In genomic region chr17:29460119-29460505, GRCm38 (mm10) we compare ENCODE assay signal across 8 mouse cellular contexts. TPM values are rescaled to one million over a fixed set of nuclear protein-coding genes. Genes with fewer than 3 reads are reported as not detected.
DNase-seq lines count a peak whose midpoint lies in the region; ATAC-seq and TF ChIP-seq lines count a peak whose summit lies in the region.

No protein-coding gene starts in this region.

- 11% methylated on average over 5 of the region's 5 CpGs for WGBS in lung, embryonic 16.5 days
- WGBS in lung, adult 2 months: 20% methylated on average over 5 of the region's 5 CpGs
- WGBS in forebrain, embryonic 14.5 days: 26% methylated on average over 5 of the region's 5 CpGs
- WGBS in liver, embryonic 11.5 days: 27% methylated on average over 5 of the region's 5 CpGs
- 33% methylated on average over 5 of the region's 5 CpGs for WGBS in stomach, embryonic 16.5 days

- peak overlapping the region; percentile 57 for H3K4me2 ChIP-seq in lung, embryonic 16.5 days (ENCODE audit: low read depth, low read length)
- H3K4me2 ChIP-seq in forebrain, embryonic 14.5 days (ENCODE audit: low read length): 0 out of 2 replicates have a peak overlapping the region, but pooled peaks have one; percentile 43
- peak overlapping the region; percentile 49; the same call in 1 of the 2 replicates for H3K4me2 ChIP-seq in liver, embryonic 11.5 days
- 0 out of 2 replicates have a peak overlapping the region, but pooled peaks have one; percentile 44 for H3K4me2 ChIP-seq in stomach, embryonic 16.5 days (ENCODE audit: low read depth, low read length)

- H3K9ac ChIP-seq in lung, embryonic 16.5 days (ENCODE audit: low read length): peak overlapping the region; percentile 58
- H3K9ac ChIP-seq in forebrain, embryonic 14.5 days (ENCODE audit: low read length): peak overlapping the region; percentile 33; the same call in 1 of the 2 replicates
- H3K9ac ChIP-seq in liver, embryonic 11.5 days (ENCODE audit: low read depth, low read length): no peak overlapping the region; the same call in 1 of the 2 replicates
- no peak overlapping the region for H3K9ac ChIP-seq in stomach, embryonic 16.5 days (ENCODE audit: low read length)

- H3K27ac ChIP-seq in lung, embryonic 16.5 days (ENCODE audit: low read length): peak overlapping the region; percentile 93
- no peak overlapping the region for H3K27ac ChIP-seq in forebrain, embryonic 14.5 days (ENCODE audit: low read depth, low read length)
- H3K27ac ChIP-seq in liver, embryonic 11.5 days (ENCODE audit: low read depth, low read length): peak overlapping the region; percentile 59
- peak overlapping the region; percentile 10; the same call in 1 of the 2 replicates for H3K27ac ChIP-seq in stomach, embryonic 16.5 days (ENCODE audit: low read length)

- no peak for TF ChIP-seq CTCF in lung, adult 2 months (IDR thresholded peaks at IDR 0.05; ENCODE audit: insufficient read depth, low read length)

- no peaks in the 10 kb centered on the region for H3K9me3 ChIP-seq in lung, embryonic 16.5 days (ENCODE audit: control insufficient read depth, low read length)
- H3K9me3 ChIP-seq in forebrain, embryonic 14.5 days (replicated peaks; ENCODE audit: control insufficient read depth, low read length): no peaks in the 10 kb centered on the region
- H3K9me3 ChIP-seq in liver, embryonic 11.5 days (ENCODE audit: control insufficient read depth, low read length): no peaks in the 10 kb centered on the region
- no peaks in the 10 kb centered on the region for H3K9me3 ChIP-seq in stomach, embryonic 16.5 days (replicated peaks; ENCODE audit: control insufficient read depth, low read length)

- DNase-seq in lung, adult 2 months: no peak
- DNase-seq in forebrain, embryonic 14.5 days (ENCODE audit: low spot score): no peak
- no peak for DNase-seq in liver, embryonic 11.5 days (ENCODE audit: low spot score)
- DNase-seq in testis, postnatal 10 days (ENCODE audit: low spot score): no peak
- no peak for DNase-seq in retina, postnatal 1 day
- no peak for DNase-seq in embryo, embryonic 11 days

- no peaks in the 10 kb centered on the region for H3K36me3 ChIP-seq in lung, embryonic 16.5 days (ENCODE audit: control insufficient read depth, insufficient read depth, low read length)
- no peaks in the 10 kb centered on the region for H3K36me3 ChIP-seq in forebrain, embryonic 14.5 days (ENCODE audit: control insufficient read depth, insufficient read depth, low read length)
- H3K36me3 ChIP-seq in liver, embryonic 11.5 days (ENCODE audit: control insufficient read depth, insufficient read depth, low read length): no peaks in the 10 kb centered on the region
- no peaks in the 10 kb centered on the region for H3K36me3 ChIP-seq in stomach, embryonic 16.5 days (ENCODE audit: control insufficient read depth, insufficient read depth, low read length)

- peak; percentile 45 for ATAC-seq in lung, embryonic 16.5 days (ENCODE audit: low read depth)
- no peak for ATAC-seq in forebrain, embryonic 14.5 days
- ATAC-seq in liver, embryonic 11.5 days (replicated peaks; ENCODE audit: low FRiP score): no peak
- no peak for ATAC-seq in stomach, embryonic 16.5 days (ENCODE audit: insufficient read depth, low FRiP score)

- TF ChIP-seq POLR2A in lung, adult 2 months (IDR thresholded peaks at IDR 0.05; ENCODE audit: borderline replicate concordance, extremely low read depth, low read depth, low read length): no peak

- no peaks in the 10 kb centered on the region for H3K27me3 ChIP-seq in lung, embryonic 16.5 days (ENCODE audit: control insufficient read depth, insufficient read depth, low read depth, low read length)
- H3K27me3 ChIP-seq in forebrain, embryonic 14.5 days (replicated peaks; ENCODE audit: control insufficient read depth, insufficient read depth, low read length): no peaks in the 10 kb centered on the region
- peaks cover 42% of the 10 kb centered on the region for H3K27me3 ChIP-seq in liver, embryonic 11.5 days (replicated peaks; ENCODE audit: control insufficient read depth, insufficient read depth, low read length)
- no peaks in the 10 kb centered on the region for H3K27me3 ChIP-seq in stomach, embryonic 16.5 days (ENCODE audit: control insufficient read depth, insufficient read depth, low read length)

- H3K4me1 ChIP-seq in lung, embryonic 16.5 days (replicated peaks; ENCODE audit: control insufficient read depth, insufficient read depth, low read length): peaks cover 48% of the 10 kb centered on the region
- H3K4me1 ChIP-seq in lung, adult 2 months (ENCODE audit: control insufficient read depth, insufficient read depth, low read length): peaks cover 15% of the 10 kb centered on the region
- peaks cover 36% of the 10 kb centered on the region for H3K4me1 ChIP-seq in forebrain, embryonic 14.5 days (ENCODE audit: control insufficient read depth, insufficient read depth, low read length)
- H3K4me1 ChIP-seq in liver, embryonic 11.5 days (replicated peaks; ENCODE audit: control insufficient read depth, insufficient read depth, low read length): peaks cover 32% of the 10 kb centered on the region
- peaks cover 24% of the 10 kb centered on the region for H3K4me1 ChIP-seq in stomach, embryonic 16.5 days (ENCODE audit: control insufficient read depth, insufficient read depth, low read length)

- H3K4me3 ChIP-seq in lung, embryonic 16.5 days (ENCODE audit: low read length): no peak overlapping the region
- H3K4me3 ChIP-seq in lung, adult 2 months (replicated peaks; ENCODE audit: extremely low read depth, low read depth, low read length): no peak overlapping the region
- no peak overlapping the region for H3K4me3 ChIP-seq in forebrain, embryonic 14.5 days (ENCODE audit: low read depth, low read length)
- no peak overlapping the region for H3K4me3 ChIP-seq in liver, embryonic 11.5 days (ENCODE audit: low read depth, low read length)
- no peak overlapping the region for H3K4me3 ChIP-seq in stomach, embryonic 16.5 days (replicated peaks; ENCODE audit: low read length)

RNA-seq across cellular contexts. Expression of gene Pim1, which starts 30.4 kb away (rescaled TPM):
- polyA plus RNA-seq in lung, embryonic 16.5 days (2015; fragmentation: Nextera tagmentation; extraction: Ambion mirVana): 15.6 and 16.6 TPM in 2 replicates
- polyA plus RNA-seq in lung, adult 2 months (2012; rRNA removed): 35.8 and 48.0 TPM in 2 replicates
- polyA plus RNA-seq in forebrain, embryonic 14.5 days (2014; fragmentation: Nextera tagmentation; extraction: Ambion mirVana): 11.4 and 15.7 TPM in 2 replicates
- 41.6 and 47.0 TPM in 2 replicates for polyA plus RNA-seq in liver, embryonic 11.5 days (2014; fragmentation: Nextera tagmentation; extraction: Ambion mirVana)
- 11.8 and 13.5 TPM in 2 replicates for polyA plus RNA-seq in stomach, embryonic 16.5 days (2015; fragmentation: Nextera tagmentation; extraction: Ambion mirVana)

Comparison
In these comparisons a context has a peak if more than half of its experiments do, and no peak if none do; other contexts are left out.
1. H3K9ac ChIP-seq: peak in lung, embryonic 16.5 days (single experiment) and forebrain, embryonic 14.5 days (single experiment); none in liver, embryonic 11.5 days (single experiment) and stomach, embryonic 16.5 days (single experiment).
2. Peak in every context shown above with its lines, with median percentiles within 50 percentile points of each other: H3K4me2 ChIP-seq.